Mouse (Mus musculus) T-helper 1 cell (primary cell): ENCODE measurements around the gene Lcmt2.

Experiments
- in situ Hi-C: fragments of 300-600 bp; cut with MboI, MseI; formaldehyde crosslinking; loops from one replicate; pipeline ENCODE4 v1.15.1; 2025; ENCODE audit warnings: high pct_unique_total_duplicates

Gene Lcmt2

DNA sequence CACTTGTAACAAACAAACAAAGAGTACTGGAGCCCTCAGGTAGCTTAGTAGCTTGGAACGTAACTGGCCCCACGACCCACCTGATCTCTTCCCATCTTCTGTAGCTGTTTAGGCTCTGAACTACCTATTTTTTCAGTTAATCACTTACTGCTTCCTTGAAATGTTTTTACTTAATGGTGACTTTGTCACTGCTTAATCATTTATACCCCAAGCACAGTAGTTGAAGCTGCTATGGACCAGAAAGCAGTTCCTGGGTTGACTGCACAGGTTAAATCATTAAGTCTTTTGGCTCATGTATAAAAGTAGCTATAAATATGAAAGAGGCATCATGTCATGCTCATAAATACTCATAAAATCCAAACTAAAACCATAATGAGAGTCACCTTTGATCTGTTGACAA is 25.0 kb downstream of the Lcmt2 start:
- in situ Hi-C loops, result no loop called here

DNA sequence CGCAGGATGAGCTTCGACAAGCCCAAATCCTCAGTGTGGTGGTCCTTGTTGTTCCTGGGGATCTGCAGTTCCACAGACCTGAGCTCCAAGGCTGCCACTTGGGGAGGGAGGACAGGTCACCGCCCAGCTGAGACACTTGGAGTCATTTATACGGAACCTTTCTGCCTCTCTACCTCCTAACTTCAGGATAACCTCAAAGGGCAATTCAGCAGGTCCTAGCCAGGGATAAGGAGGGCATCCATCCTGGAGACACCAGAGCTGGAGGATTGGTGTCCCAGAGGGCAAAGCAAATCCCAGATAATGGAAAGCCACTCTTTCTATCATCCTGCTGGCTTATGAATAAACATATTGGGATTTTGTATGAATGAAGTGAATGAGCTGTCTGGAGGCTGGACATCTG is 30.8 kb downstream of the Lcmt2 start, which contains the start of gene Tgm7:
Tgm7 (minus strand) TSS at position 101 of the 400 bp plus-strand sequence.
- in situ Hi-C loops, result no loop called here

DNA sequence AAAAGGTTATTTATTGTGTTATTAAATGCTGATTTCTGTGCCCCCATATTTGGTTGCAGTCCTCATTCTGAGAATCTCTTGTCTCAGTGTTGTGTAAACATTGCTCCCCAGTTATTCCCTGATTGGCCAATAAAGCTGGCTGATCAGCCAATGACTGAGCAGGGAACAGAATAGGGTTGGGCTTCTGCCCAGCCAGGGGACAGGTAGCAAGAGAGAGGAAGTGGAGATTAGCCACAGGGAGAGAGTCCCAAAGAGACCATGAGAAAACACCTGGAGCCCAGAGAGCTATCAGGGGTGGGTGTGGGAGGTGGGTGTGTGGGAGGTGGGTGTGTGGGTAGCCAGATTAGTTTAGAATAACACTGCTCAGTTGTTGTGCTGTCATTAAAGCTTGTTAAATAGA is 34.5 kb downstream of the Lcmt2 start:
- in situ Hi-C loops, result no loop called here

DNA sequence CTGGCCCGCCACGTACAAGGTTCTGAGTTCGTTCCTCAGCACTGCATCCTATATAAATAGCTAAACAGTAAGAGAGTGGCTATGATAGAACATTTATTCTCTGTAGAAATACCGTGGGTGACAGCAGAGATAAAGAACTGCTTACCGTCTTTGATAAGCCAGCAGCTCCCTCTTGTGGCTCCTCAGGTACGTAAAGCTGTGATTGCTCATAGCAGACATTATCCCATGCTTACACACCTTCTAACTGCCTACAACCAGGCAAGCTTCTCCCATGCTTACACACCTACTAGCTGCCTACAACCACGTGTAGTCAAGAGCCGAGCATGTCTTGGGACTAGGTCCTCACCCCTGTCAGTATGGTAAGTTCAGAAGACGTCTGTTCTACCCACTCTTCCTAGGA is 38.4 kb downstream of the Lcmt2 start:
- in situ Hi-C loops, result no loop called here

DNA sequence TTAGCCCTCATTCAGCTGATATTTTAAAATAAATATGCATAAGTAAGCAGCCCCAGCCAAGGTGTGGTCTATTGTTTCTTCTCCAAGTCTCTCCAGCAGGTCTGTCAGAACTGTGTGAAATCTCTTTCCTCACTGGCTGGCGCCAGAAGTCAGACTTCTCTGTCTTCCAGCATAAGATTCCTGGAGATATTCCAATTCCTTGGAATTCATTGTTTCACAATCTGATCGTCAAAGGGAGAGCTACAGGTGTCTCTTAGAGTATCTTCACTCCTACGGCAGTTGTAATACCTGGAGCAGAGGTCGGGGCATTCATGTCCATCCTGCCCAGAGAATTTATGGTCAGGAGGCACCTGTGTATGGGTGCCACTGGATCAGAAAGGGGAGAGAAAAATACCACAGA is 50.7 kb downstream of the Lcmt2 start:
- in situ Hi-C loops, result no loop called here

DNA sequence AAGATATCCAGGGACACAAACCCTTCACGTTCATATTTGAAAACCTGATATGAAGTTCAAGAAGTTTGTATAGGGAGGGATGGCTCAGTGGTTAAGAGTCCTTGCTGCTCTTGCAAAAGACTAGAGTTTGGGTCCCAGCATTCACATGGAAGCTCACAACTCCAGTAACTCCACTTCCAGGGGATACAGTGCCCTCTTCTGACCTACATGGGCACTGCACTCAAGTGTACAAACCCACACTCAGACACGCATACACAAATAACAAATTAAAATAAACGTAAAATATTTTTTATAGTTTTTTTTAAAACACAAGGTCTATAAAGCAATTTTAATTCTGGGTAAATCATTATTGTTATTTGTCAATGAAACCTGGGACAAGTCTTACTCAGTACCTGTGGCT is 51.9 kb downstream of the Lcmt2 start:
- in situ Hi-C loops, result no loop called here

DNA sequence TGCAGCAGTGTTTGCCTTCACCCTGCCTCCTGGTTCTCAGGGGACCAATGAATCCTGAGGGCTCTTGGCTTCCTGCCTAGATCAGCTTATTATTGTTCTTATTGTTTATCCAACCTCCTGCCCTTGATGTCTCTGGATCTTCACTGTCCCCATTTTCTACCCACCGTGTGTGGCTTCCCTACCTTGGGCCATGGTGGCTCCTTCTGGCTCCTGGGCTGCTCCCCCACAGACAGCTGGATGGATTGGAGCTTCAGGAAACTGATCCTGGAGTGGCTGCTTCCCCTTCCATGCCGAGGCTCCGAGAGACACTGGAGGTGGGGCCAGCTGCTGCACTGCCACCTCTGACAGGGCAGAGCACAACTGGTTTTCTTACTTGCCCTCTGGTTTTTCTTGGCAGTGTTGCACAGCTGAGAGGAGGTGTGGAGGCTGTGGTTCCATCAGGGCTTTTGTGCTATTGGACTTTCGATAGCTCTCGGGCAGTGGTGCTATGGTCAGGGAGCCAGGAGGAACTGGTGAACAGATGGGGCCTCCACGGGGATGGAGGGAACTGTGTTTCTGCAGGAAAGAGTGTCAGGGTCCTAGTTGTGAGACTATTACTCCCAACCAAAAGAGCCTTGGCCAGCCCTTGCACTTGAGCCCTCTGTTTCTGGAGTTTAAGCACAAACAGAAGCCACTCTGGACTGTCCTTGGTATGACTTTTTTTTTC is 54.8 kb downstream of the Lcmt2 start, which contains the start of gene Tgm5:
Tgm5 (minus strand) TSS at position 362 of the 706 bp plus-strand sequence.
- in situ Hi-C loops, result no loop called here

DNA sequence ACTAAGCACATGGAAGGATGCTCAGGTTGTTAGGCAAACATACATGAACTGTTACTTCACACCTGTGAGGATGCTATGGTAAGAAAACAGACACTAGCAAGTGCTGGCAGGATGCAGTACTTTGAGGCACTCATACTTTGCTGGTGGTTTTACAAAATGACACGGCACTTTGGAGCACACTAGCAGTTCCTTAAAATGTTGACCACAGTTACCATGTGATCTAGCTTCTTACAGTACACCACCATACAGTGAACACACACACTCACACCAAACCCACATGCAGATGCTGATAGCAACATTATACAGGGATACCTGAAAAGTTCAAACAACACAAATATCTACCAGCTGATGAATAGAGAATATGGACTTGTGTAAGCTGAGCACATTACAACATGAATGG is 57.8 kb downstream of the Lcmt2 start:
- in situ Hi-C loops, result no loop called here
